Mouse (Mus musculus) liver, embryonic 13.5 days (tissue): ENCODE data around the gene Fxr2. TPM values are rescaled to one million over a fixed set of nuclear protein-coding genes. Genes with fewer than 3 reads are reported as not detected.

Experiments used
- ATAC-seq: fragments of 200-750 bp; cut with Nextera tagmentation; 2 replicates; pipeline ENCODE4 v1.8.0; 2017; ENCODE audit warnings: low read depth, mild to moderate bottlenecking, moderate number of reproducible peaks, moderate library complexity
- DNase-seq: peaks from one replicate; pipeline ENCODE4 v3.0.0; 2022
- H3K27ac ChIP-seq: fragments of 300-500 bp; sonication (generic); 2 replicates; pipeline ENCODE4 v1.5.1; 2015; ENCODE audit warnings: moderate library complexity, mild to moderate bottlenecking, inconsistent platforms
- H3K27me3 ChIP-seq: fragments of 300-500 bp; sonication (generic); 2 replicates; pipeline ENCODE4 v1.6.1; 2015; ENCODE audit warnings: mild to moderate bottlenecking, inconsistent platforms
- H3K36me3 ChIP-seq: fragments of 300-500 bp; sonication (generic); 2 replicates; pipeline ENCODE4 v1.6.1; 2015; ENCODE audit warnings: mild to moderate bottlenecking, inconsistent platforms
- H3K4me1 ChIP-seq: fragments of 300-500 bp; sonication (generic); replicated peaks from 2 replicates; pipeline ENCODE4 v1.6.1; 2015; ENCODE audit warnings: inconsistent platforms
- H3K4me2 ChIP-seq: fragments of 300-500 bp; sonication (generic); 2 replicates; pipeline ENCODE4 v1.6.1; 2015; ENCODE audit warnings: inconsistent platforms, mild to moderate bottlenecking, moderate library complexity
- H3K4me3 ChIP-seq: fragments of 300-500 bp; sonication (generic); replicated peaks from 2 replicates; pipeline ENCODE4 v1.5.1; 2015; ENCODE audit warnings: mild to moderate bottlenecking, inconsistent platforms
- H3K9ac ChIP-seq: fragments of 300-500 bp; sonication (generic); 2 replicates; pipeline ENCODE4 v1.6.1; 2015; ENCODE audit warnings: mild to moderate bottlenecking, inconsistent platforms
- H3K9me3 ChIP-seq: fragments of 300-500 bp; sonication (generic); replicated peaks from 2 replicates; pipeline ENCODE4 v1.6.1; 2016; ENCODE audit warnings: inconsistent platforms
- WGBS: fragments of 180-500 bp; shearing (Covaris S2); methylation state at CpG from one replicate; pipeline ENCODE4 v1.1.7; 2015; ENCODE audit not compliant: insufficient replicate concordance; 5-methylcytosine and 5-hydroxymethylcytosine counted together
- polyA plus RNA-seq: library from polyadenylated mRNA; unstranded; fragments of >200 nt; fragmentation: Nextera tagmentation; extraction: Ambion mirVana; gene quantifications from 2 replicates; pipeline ENCODE4 v1.2.1, GENCODE M21; 2015

Fxr2 gene
- polyA plus RNA-seq, 1 experiment from 2014 or later: 8.2 TPM

GRCm38 (mm10) chr11:69629802-69630201 lies 3.0 kb upstream of the Fxr2 start:
- Histone ChIP-seq H3K9ac (no peak overlapping the region), H3K4me1 (peaks cover 28% of the 10 kb centered on the region), H3K27me3 (no peaks in the 10 kb centered on the region), H3K4me3 (no peak overlapping the region), H3K9me3 (no peaks in the 10 kb centered on the region), H3K36me3 (no peaks in the 10 kb centered on the region), H3K27ac (no peak overlapping the region), H3K4me2 (no peak overlapping the region)
- WGBS: 53% methylated on average over 1 of the region's 1 CpGs
- ATAC-seq (no peak), DNase-seq (no peak)

GRCm38 (mm10) chr11:69633128-69633866 lies 507 bp downstream of the Fxr2 start:
- peaks cover 48% of the 10 kb centered on the region for H3K4me1 ChIP-seq
- peak; percentile 55 for ATAC-seq
- H3K36me3 ChIP-seq: peaks cover 5% of the 10 kb centered on the region; the same call in 1 of the 2 replicates
- peak overlapping the region; percentile 91 for H3K4me2 ChIP-seq
- WGBS: under 1% methylated on average over 50 of the region's 50 CpGs
- H3K27me3 ChIP-seq: no peaks in the 10 kb centered on the region
- peak overlapping the region; percentile 95 for H3K27ac ChIP-seq
- no peaks in the 10 kb centered on the region for H3K9me3 ChIP-seq
- peak overlapping the region; percentile 97 for H3K9ac ChIP-seq
- DNase-seq: no peak
- peak overlapping the region; percentile 93 for H3K4me3 ChIP-seq

- H3K4me2 ChIP-seq: peak overlapping the region; percentile 4
These were observed 2.7 kb downstream of the Fxr2 start for GRCm38 (mm10) chr11:69635471-69635870.

GRCm38 (mm10) chr11:69645860-69646259 lies 13.1 kb downstream of the Fxr2 start:
- WGBS: 83% methylated on average over 5 of the region's 5 CpGs
- Histone ChIP-seq H3K4me3 (no peak overlapping the region), H3K9me3 (no peaks in the 10 kb centered on the region), H3K27ac (0 out of 2 replicates have a peak overlapping the region, but pooled peaks have one; percentile 13), H3K36me3 (peaks cover 96% of the 10 kb centered on the region), H3K27me3 (no peaks in the 10 kb centered on the region), H3K9ac (no peak overlapping the region), H3K4me1 (0 out of 2 replicates have a peak, but pooled peaks cover 2% of the 10 kb centered on the region), H3K4me2 (no peak overlapping the region)
- ATAC-seq (no peak), DNase-seq (no peak)

More at GRCm38 (mm10) chr11:69635471-69635870, 2.7 kb downstream of the Fxr2 start:
- WGBS: 81% methylated on average over 3 of the region's 3 CpGs
- Histone ChIP-seq H3K9ac (peak overlapping the region; percentile 97; the same call in 1 of the 2 replicates), H3K27ac (no peak overlapping the region), H3K4me1 (peaks cover 45% of the 10 kb centered on the region), H3K27me3 (no peaks in the 10 kb centered on the region), H3K4me3 (no peak overlapping the region; the same call in 1 of the 2 replicates), H3K9me3 (no peaks in the 10 kb centered on the region), H3K36me3 (peaks cover 21% of the 10 kb centered on the region)
- DNase-seq (no peak), ATAC-seq (no peak)

GRCm38 (mm10) chr11:69653399-69653798 lies 20.6 kb downstream of the Fxr2 start:
- peaks cover 91% of the 10 kb centered on the region for H3K36me3 ChIP-seq
- DNase-seq (no peak), ATAC-seq (no peak)
- no peak overlapping the region for H3K4me2 ChIP-seq
- no peak overlapping the region; the same call in 1 of the 2 replicates for H3K27ac ChIP-seq
- H3K27me3 ChIP-seq: no peaks in the 10 kb centered on the region
- H3K4me1 ChIP-seq: peaks cover 53% of the 10 kb centered on the region
- H3K9ac ChIP-seq: no peak overlapping the region
- WGBS: 65% methylated on average over 5 of the region's 5 CpGs
- H3K9me3 ChIP-seq: no peaks in the 10 kb centered on the region
- no peak overlapping the region for H3K4me3 ChIP-seq

GRCm38 (mm10) chr11:69654760-69655159 lies 22.0 kb downstream of the Fxr2 start:
- Histone ChIP-seq H3K27me3 (no peaks in the 10 kb centered on the region), H3K4me3 (no peak overlapping the region), H3K9ac (no peak overlapping the region), H3K4me2 (no peak overlapping the region), H3K36me3 (peaks cover 91% of the 10 kb centered on the region), H3K4me1 (peaks cover 53% of the 10 kb centered on the region), H3K27ac (peak overlapping the region; percentile 30), H3K9me3 (no peaks in the 10 kb centered on the region)
- DNase-seq (no peak), ATAC-seq (no peak)
- WGBS: 38% methylated on average over 9 of the region's 9 CpGs

GRCm38 (mm10) chr11:69655264-69656064 lies 22.7 kb downstream of the Fxr2 start, which contains the start of gene Sox15:
Gene Sox15, plus strand, starts transcription at chr11:69655314.
- H3K4me2 ChIP-seq: 0 out of 2 replicates have a peak within 1 kb of the TSS, but pooled peaks have one; percentile 23
- H3K27ac ChIP-seq: peak within 1 kb of the TSS; percentile 30
- peaks cover 87% of the 10 kb centered on the region for H3K36me3 ChIP-seq
- DNase-seq (peak; percentile 43), ATAC-seq (peak; percentile 60)
- H3K9ac ChIP-seq: no peak within 1 kb of the TSS
- H3K27me3 ChIP-seq: no peaks in the 10 kb centered on the region
- H3K4me1 ChIP-seq: peaks cover 59% of the 10 kb centered on the region
- 37% methylated on average over 34 of the region's 34 CpGs for WGBS
- H3K9me3 ChIP-seq: no peaks in the 10 kb centered on the region
- H3K4me3 ChIP-seq: no peak within 1 kb of the TSS

GRCm38 (mm10) chr11:69656065-69656455 lies 23.3 kb downstream of the Fxr2 start:
- no peak for DNase-seq
- no peak for ATAC-seq
- H3K4me1 ChIP-seq: peaks cover 65% of the 10 kb centered on the region
- no peaks in the 10 kb centered on the region for H3K9me3 ChIP-seq
- H3K4me3 ChIP-seq: no peak overlapping the region
- H3K27ac ChIP-seq: no peak overlapping the region
- H3K9ac ChIP-seq: 0 out of 2 replicates have a peak overlapping the region, but pooled peaks have one; percentile 38
- WGBS: 89% methylated on average over 5 of the region's 5 CpGs
- peaks cover 81% of the 10 kb centered on the region for H3K36me3 ChIP-seq
- H3K27me3 ChIP-seq: no peaks in the 10 kb centered on the region
- H3K4me2 ChIP-seq: no peak overlapping the region

DNA sequence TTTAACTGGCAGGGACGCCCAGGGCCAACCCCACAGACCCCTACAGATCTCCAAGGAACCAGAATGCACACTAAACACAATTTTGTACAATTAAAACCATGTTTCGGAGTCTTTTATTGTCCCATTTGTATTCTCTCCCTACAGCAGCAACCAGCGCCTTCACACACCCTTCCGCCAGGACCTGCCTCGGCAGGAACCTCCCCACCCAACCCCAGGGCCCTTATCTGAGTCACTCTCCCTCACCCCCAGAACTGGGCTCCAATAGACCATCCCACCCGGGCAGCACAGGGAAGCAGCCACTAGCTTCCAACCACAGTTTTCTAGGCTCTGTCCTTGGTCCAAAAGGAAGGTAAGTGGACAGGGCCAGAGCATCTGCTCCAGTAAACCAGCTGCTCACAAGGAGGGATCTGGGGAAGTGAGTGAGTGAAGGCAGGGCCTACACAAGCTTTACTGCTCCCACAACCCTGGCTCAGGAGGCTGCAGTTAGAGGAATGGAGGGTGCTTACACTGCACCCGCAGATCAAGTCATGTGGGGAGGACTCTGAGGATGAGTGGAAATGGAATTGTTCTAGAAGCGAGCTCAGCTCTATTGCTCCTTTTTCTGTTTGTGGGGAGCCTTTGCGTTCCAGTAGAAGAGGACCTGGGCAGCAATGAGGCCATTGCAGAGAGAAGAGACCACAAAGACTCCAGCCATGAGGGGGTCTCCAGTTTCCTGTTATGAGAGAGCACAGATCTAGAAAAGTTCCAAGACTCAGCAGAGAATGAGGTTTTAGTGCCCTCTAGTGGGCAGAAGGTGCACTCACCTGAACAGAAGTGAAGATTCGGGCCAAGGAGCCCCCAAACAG lies 24.0 kb downstream of the Fxr2 start:
- H3K9ac ChIP-seq: peak overlapping the region; percentile 38; the same call in 1 of the 2 replicates
- peak overlapping the region; percentile 60 for H3K27ac ChIP-seq
- DNase-seq: peak; percentile 36
- peak; percentile 52; the same call in 1 of the 2 replicates for ATAC-seq
- H3K4me3 ChIP-seq: no peak overlapping the region
- no peaks in the 10 kb centered on the region for H3K27me3 ChIP-seq
- 48% methylated on average over 10 of the region's 10 CpGs for WGBS
- peak overlapping the region; percentile 18; the same call in 1 of the 2 replicates for H3K4me2 ChIP-seq
- peaks cover 73% of the 10 kb centered on the region for H3K36me3 ChIP-seq
- peaks cover 73% of the 10 kb centered on the region for H3K4me1 ChIP-seq
- no peaks in the 10 kb centered on the region for H3K9me3 ChIP-seq

GRCm38 (mm10) chr11:69657462-69657881 lies 24.7 kb downstream of the Fxr2 start:
- Histone ChIP-seq H3K27ac (no peak overlapping the region), H3K4me1 (peaks cover 68% of the 10 kb centered on the region), H3K4me2 (no peak overlapping the region), H3K9me3 (no peaks in the 10 kb centered on the region), H3K9ac (no peak overlapping the region), H3K36me3 (peaks cover 67% of the 10 kb centered on the region), H3K27me3 (no peaks in the 10 kb centered on the region), H3K4me3 (no peak overlapping the region)
- DNase-seq (no peak), ATAC-seq (no peak)
- WGBS: 81% methylated on average over 15 of the region's 15 CpGs
